Mouse (Mus musculus): ENCODE results near the gene Rnf4.

Rnf4 gene

GRCm38 (mm10) chr5:34335539-34336096 lies 471 bp upstream of the Rnf4 start:
- DNase-seq (ENCODE audit: low read depth in 2 of 2, low spot score in 2 of 2) = no peak

- peak; percentile 72 to 77 for DNase-seq (ENCODE audit: low read depth in 2 of 2, low spot score in 2 of 2)
Measured at GRCm38 (mm10) chr5:34336775-34337450, 824 bp downstream of the Rnf4 start.

GRCm38 (mm10) chr5:34340246-34340645 lies 4.2 kb downstream of the Rnf4 start:
- DNase-seq (ENCODE audit: low read depth in 2 of 2, low spot score in 2 of 2) = no peak

- no peak for DNase-seq (ENCODE audit: low read depth in 2 of 2, low spot score in 2 of 2)
Measured at GRCm38 (mm10) chr5:34352084-34352631, 16.1 kb downstream of the Rnf4 start.

- no peak for DNase-seq (ENCODE audit: low read depth in 2 of 2, low spot score in 2 of 2)
Measured at GRCm38 (mm10) chr5:34360261-34360660, 24.2 kb downstream of the Rnf4 start.

GRCm38 (mm10) chr5:34363115-34363514 lies 27.0 kb downstream of the Rnf4 start:
- DNase-seq (ENCODE audit: low read depth in 2 of 2, low spot score in 2 of 2) = no peak

- DNase-seq (ENCODE audit: low read depth in 2 of 2, low spot score in 2 of 2) = no peak
Measured at GRCm38 (mm10) chr5:34368551-34369290, 32.6 kb downstream of the Rnf4 start.

GRCm38 (mm10) chr5:34369341-34370021 lies 33.4 kb downstream of the Rnf4 start, which contains the start of gene Fam193a:
Gene Fam193a, plus strand, starts transcription at chr5:34369933.
- DNase-seq (ENCODE audit: low read depth in 2 of 2, low spot score in 2 of 2) = peak; percentile 94 to 96

GRCm38 (mm10) chr5:34370022-34370823 lies 34.1 kb downstream of the Rnf4 start:
- peak; percentile 28 to 33 for DNase-seq (ENCODE audit: low read depth in 2 of 2, low spot score in 2 of 2)

GRCm38 (mm10) chr5:34370840-34371239 lies 34.8 kb downstream of the Rnf4 start:
- DNase-seq (ENCODE audit: low read depth in 2 of 2, low spot score in 2 of 2) = no peak

GRCm38 (mm10) chr5:34372141-34372540 lies 36.1 kb downstream of the Rnf4 start:
- no peak for DNase-seq (ENCODE audit: low read depth in 2 of 2, low spot score in 2 of 2)

- DNase-seq (ENCODE audit: low read depth in 2 of 2, low spot score in 2 of 2) = no peak
Measured at GRCm38 (mm10) chr5:34372541-34372940, 36.5 kb downstream of the Rnf4 start.

- no peak for DNase-seq (ENCODE audit: low read depth in 2 of 2, low spot score in 2 of 2)
Measured at GRCm38 (mm10) chr5:34378787-34379186, 42.7 kb downstream of the Rnf4 start.

GRCm38 (mm10) chr5:34381700-34382099 lies 45.6 kb downstream of the Rnf4 start:
- no peak for DNase-seq (ENCODE audit: low read depth in 2 of 2, low spot score in 2 of 2)

GRCm38 (mm10) chr5:34385616-34386015 lies 49.5 kb downstream of the Rnf4 start:
- no peak for DNase-seq (ENCODE audit: low read depth in 2 of 2, low spot score in 2 of 2)

- DNase-seq (ENCODE audit: low read depth in 2 of 2, low spot score in 2 of 2) = no peak
Measured at GRCm38 (mm10) chr5:34386744-34387143, 50.7 kb downstream of the Rnf4 start.

GRCm38 (mm10) chr5:34393251-34393650 lies 57.2 kb downstream of the Rnf4 start:
- no peak for DNase-seq (ENCODE audit: low read depth in 2 of 2, low spot score in 2 of 2)

- no peak for DNase-seq (ENCODE audit: low read depth in 2 of 2, low spot score in 2 of 2)
Measured at GRCm38 (mm10) chr5:34395347-34395746, 59.3 kb downstream of the Rnf4 start.

GRCm38 (mm10) chr5:34395850-34396540 lies 59.9 kb downstream of the Rnf4 start:
- DNase-seq (ENCODE audit: low read depth in 2 of 2, low spot score in 2 of 2) = no peak

- no peak for DNase-seq (ENCODE audit: low read depth in 2 of 2, low spot score in 2 of 2)
Measured at GRCm38 (mm10) chr5:34397866-34398265, 61.8 kb downstream of the Rnf4 start.
